Mouse (Mus musculus) CH12.LX (cell line): ENCODE results near the gene Herc3. TPM values are rescaled to one million over a fixed set of nuclear protein-coding genes. Genes with fewer than 3 reads are reported as not detected.

Source experiments
- DNase-seq: peaks from one replicate; pipeline ENCODE4 v3.0.0-alpha.2; 2013; ENCODE audit errors: extremely low read depth
- H3K27ac ChIP-seq: 2 replicates; pipeline ENCODE4 v1.5.1; 2012; ENCODE audit warnings: low read depth, mild to moderate bottlenecking, control low read depth, moderate library complexity; ENCODE audit not compliant: insufficient read depth
- H3K27me3 ChIP-seq: replicated peaks from 2 replicates; pipeline ENCODE3; 2012; ENCODE audit warnings: inconsistent platforms
- H3K36me3 ChIP-seq, 2 experiments: replicated peaks in 1 of 2; 2 replicates each; pipeline versions ENCODE3 to v1.6.1; 2012; ENCODE audit warnings: inconsistent platforms in 1 of 2, low read length in 1 of 2, mild to moderate bottlenecking in 1 of 2, mixed read lengths in 1 of 2, moderate library complexity in 1 of 2; ENCODE audit not compliant: control insufficient read depth in 1 of 2, insufficient read depth in 1 of 2
- H3K4me1 ChIP-seq, 2 experiments: 2 replicates each; pipeline ENCODE4 v1.6.1; 2012; ENCODE audit warnings: inconsistent platforms in 1 of 2, moderate library complexity in 1 of 2; ENCODE audit not compliant: insufficient read depth in 2 of 2, control insufficient read depth in 1 of 2
- H3K4me2 ChIP-seq: 2 replicates; pipeline ENCODE4 v1.6.1; 2012; ENCODE audit warnings: low read depth, mild to moderate bottlenecking, control low read depth; ENCODE audit not compliant: poor library complexity, insufficient read depth, severe bottlenecking
- H3K4me3 ChIP-seq, 3 experiments: fragments of 150-350 bp in 1 of 3; sonication (generic) in 1 of 3; replicated peaks in 1 of 3; 2 replicates each; pipeline versions ENCODE3 to v1.5.1; 2011 to 2012; ENCODE audit warnings: low read depth in 2 of 3, low read length in 2 of 3, mild to moderate bottlenecking in 2 of 3, moderate library complexity in 2 of 3, control low read depth in 1 of 3, improper control_type of control experiment in 1 of 3, inconsistent platforms in 1 of 3, mixed read lengths in 1 of 3; ENCODE audit not compliant: poor library complexity in 1 of 3
- H3K79me2 ChIP-seq: replicated peaks from 2 replicates; pipeline ENCODE4 v1.6.1; 2012; ENCODE audit warnings: mild to moderate bottlenecking, moderate library complexity; ENCODE audit not compliant: control insufficient read depth, poor library complexity, insufficient read depth, severe bottlenecking; ENCODE audit errors: extremely low read depth
- H3K9ac ChIP-seq: 2 replicates; pipeline ENCODE4 v1.6.1; 2012; ENCODE audit warnings: low read depth, mild to moderate bottlenecking, control low read depth, moderate library complexity; ENCODE audit not compliant: insufficient read depth
- H3K9me3 ChIP-seq: replicated peaks from 2 replicates; pipeline ENCODE3; 2012; ENCODE audit warnings: low read length, inconsistent platforms, mixed read lengths
- BHLHE40 ChIP-seq: IDR thresholded peaks from 2 replicates; pipeline ENCODE4 v1.6.1; 2011; ENCODE audit warnings: mild to moderate bottlenecking, low read depth, low read length, improper control_type of control experiment
- CHD1 ChIP-seq: IDR thresholded peaks from 2 replicates; pipeline ENCODE4 v1.6.1; 2012; ENCODE audit warnings: low read depth, low read length, improper control_type of control experiment, inconsistent platforms
- CHD2 ChIP-seq: IDR thresholded peaks from 2 replicates; pipeline ENCODE4 v1.6.1; 2011; ENCODE audit warnings: low read length, improper control_type of control experiment
- CTCF ChIP-seq, 2 experiments: IDR thresholded peaks in 1 of 2; conservative IDR thresholded peaks in 1 of 2; 2 replicates each; pipeline ENCODE4 v1.5.1; 2011 to 2012; ENCODE audit warnings: low read depth in 2 of 2, low read length in 2 of 2, improper control_type of control experiment in 1 of 2, inconsistent platforms in 1 of 2, mild to moderate bottlenecking in 1 of 2, moderate library complexity in 1 of 2
- E2F4 ChIP-seq: IDR thresholded peaks from 2 replicates; pipeline ENCODE4 v1.6.1; 2011; ENCODE audit warnings: low read depth, low read length, improper control_type of control experiment; ENCODE audit not compliant: insufficient replicate concordance
- ELF1 ChIP-seq: IDR thresholded peaks from 2 replicates; pipeline ENCODE4 v1.6.1; 2014; ENCODE audit warnings: low read depth, mild to moderate bottlenecking, inconsistent platforms, low read length, improper control_type of control experiment
- EP300 ChIP-seq: IDR thresholded peaks from 2 replicates; pipeline ENCODE4 v1.6.1; 2011; ENCODE audit warnings: low read length, improper control_type of control experiment
- ETS1 ChIP-seq: conservative IDR thresholded peaks from 2 replicates; pipeline ENCODE4 v1.6.1; 2012; ENCODE audit warnings: low read depth, mild to moderate bottlenecking, inconsistent platforms, low read length, improper control_type of control experiment, moderate library complexity
- GABPA ChIP-seq: IDR thresholded peaks from 2 replicates; pipeline ENCODE4 v1.6.1; 2012; ENCODE audit warnings: low read depth, low read length, improper control_type of control experiment, inconsistent platforms; ENCODE audit not compliant: insufficient replicate concordance
- HCFC1 ChIP-seq: IDR thresholded peaks from 2 replicates; pipeline ENCODE4 v1.6.1; 2012; ENCODE audit warnings: low read depth, mild to moderate bottlenecking, inconsistent platforms, low read length, improper control_type of control experiment
- IRF4 ChIP-seq: IDR thresholded peaks from 2 replicates; pipeline ENCODE4 v1.6.1; 2014; ENCODE audit warnings: low read depth, mild to moderate bottlenecking, inconsistent platforms, low read length, improper control_type of control experiment
- JUN ChIP-seq: IDR thresholded peaks from 2 replicates; pipeline ENCODE4 v1.6.1; 2011; ENCODE audit warnings: low read depth, mild to moderate bottlenecking, low read length, improper control_type of control experiment, moderate library complexity; ENCODE audit not compliant: insufficient read depth
- JUND ChIP-seq: conservative IDR thresholded peaks from 2 replicates; pipeline ENCODE4 v1.6.1; 2011; ENCODE audit warnings: low read depth, low read length, improper control_type of control experiment
- KAT2A ChIP-seq: IDR thresholded peaks from 2 replicates; pipeline ENCODE4 v1.6.1; 2012; ENCODE audit warnings: low read length, improper control_type of control experiment, inconsistent platforms; ENCODE audit not compliant: insufficient replicate concordance
- MAFK ChIP-seq: IDR thresholded peaks from 2 replicates; pipeline ENCODE4 v1.6.1; 2011; ENCODE audit warnings: low read length, improper control_type of control experiment; ENCODE audit not compliant: insufficient replicate concordance
- MAX ChIP-seq: IDR thresholded peaks from 2 replicates; pipeline ENCODE4 v1.6.1; 2011; ENCODE audit warnings: low read length, improper control_type of control experiment
- MAZ ChIP-seq: IDR thresholded peaks from 2 replicates; pipeline ENCODE4 v1.6.1; 2012; ENCODE audit warnings: low read depth, mild to moderate bottlenecking, inconsistent platforms, low read length, improper control_type of control experiment, moderate library complexity
- MXI1 ChIP-seq: IDR thresholded peaks from 2 replicates; pipeline ENCODE4 v1.6.1; 2011; ENCODE audit warnings: mild to moderate bottlenecking, low read depth, low read length, improper control_type of control experiment
- MYC ChIP-seq: IDR thresholded peaks from 2 replicates; pipeline ENCODE4 v1.6.1; 2011; ENCODE audit warnings: low read depth, mild to moderate bottlenecking, improper control_type of control experiment, low read length
- NELFE ChIP-seq: IDR thresholded peaks from 2 replicates; pipeline ENCODE4 v1.6.1; 2011; ENCODE audit warnings: low read depth, low read length, improper control_type of control experiment
- NRF1 ChIP-seq: IDR thresholded peaks from 2 replicates; pipeline ENCODE4 v1.6.1; 2014; ENCODE audit warnings: low read depth, mild to moderate bottlenecking, inconsistent platforms, low read length, improper control_type of control experiment, moderate library complexity
- PAX5 ChIP-seq: IDR thresholded peaks from 2 replicates; pipeline ENCODE4 v1.6.1; 2012; ENCODE audit warnings: low read length, inconsistent platforms, mixed read lengths
- POLR2A ChIP-seq: IDR thresholded peaks from 2 replicates; pipeline ENCODE4 v1.6.1; 2011; ENCODE audit warnings: low read depth, mild to moderate bottlenecking, improper control_type of control experiment, low read length
- POLR2AphosphoS2 ChIP-seq: IDR thresholded peaks from 2 replicates; pipeline ENCODE4 v1.6.1; 2011; ENCODE audit warnings: low read depth, low read length, improper control_type of control experiment
- RAD21 ChIP-seq: IDR thresholded peaks from 2 replicates; pipeline ENCODE4 v1.6.1; 2011; ENCODE audit warnings: low read depth, mild to moderate bottlenecking, low read length, improper control_type of control experiment, moderate library complexity
- RCOR1 ChIP-seq: conservative IDR thresholded peaks from 2 replicates; pipeline ENCODE4 v1.6.1; 2012; ENCODE audit warnings: low read depth, mild to moderate bottlenecking, inconsistent platforms, low read length, improper control_type of control experiment
- SIN3A ChIP-seq: IDR thresholded peaks from 2 replicates; pipeline ENCODE4 v1.6.1; 2012; ENCODE audit warnings: low read length, improper control_type of control experiment, inconsistent platforms
- SMC3 ChIP-seq: IDR thresholded peaks from 2 replicates; pipeline ENCODE4 v1.6.1; 2011; ENCODE audit warnings: low read depth, low read length, improper control_type of control experiment
- TCF12 ChIP-seq: IDR thresholded peaks from 2 replicates; pipeline ENCODE4 v1.6.1; 2014; ENCODE audit warnings: low read depth, mild to moderate bottlenecking, inconsistent platforms, low read length, improper control_type of control experiment
- UBTF ChIP-seq: IDR thresholded peaks from 2 replicates; pipeline ENCODE4 v1.6.1; 2012; ENCODE audit warnings: low read depth, mild to moderate bottlenecking, inconsistent platforms, low read length, improper control_type of control experiment, moderate library complexity
- USF1 ChIP-seq: IDR thresholded peaks from 2 replicates; pipeline ENCODE4 v1.6.1; 2014; ENCODE audit warnings: low read depth, mild to moderate bottlenecking, inconsistent platforms, low read length, improper control_type of control experiment
- USF2 ChIP-seq: conservative IDR thresholded peaks from 2 replicates; pipeline ENCODE4 v1.6.1; 2011; ENCODE audit warnings: low read depth, low read length, improper control_type of control experiment
- ZC3H11A ChIP-seq: IDR thresholded peaks from 2 replicates; pipeline ENCODE4 v1.6.1; 2012; ENCODE audit warnings: low read depth, mild to moderate bottlenecking, inconsistent platforms, low read length, improper control_type of control experiment
- dilution Hi-C: fragments of 300-500 bp; cut with MboI; formaldehyde crosslinking; loops from 2 replicates; pipeline ENCODE4 v1.14.3; 2020; ENCODE audit warnings: low sequenced_read_pairs; ENCODE audit not compliant: extremely low pct_unique_long_range_greater_than_20kb, extremely low pct_ligation_motif_present
- in situ Hi-C: fragments of 300-500 bp; cut with MboI; formaldehyde crosslinking; loops from 3 replicates; pipeline ENCODE4 v1.14.3; 2019; ENCODE audit warnings: low sequenced_read_pairs, low pct_ligation_motif_present, low pct_unique_long_range_greater_than_20kb, mixed read lengths
- polyA plus RNA-seq: library from polyadenylated mRNA; unstranded; fragments of >175 nt; gene quantifications from 2 replicates; pipeline ENCODE4 v1.2.1, GENCODE M21; 2012; ENCODE audit warnings: low read depth; ENCODE audit not compliant: insufficient read length
- total RNA-seq, 2 experiments: library from RNA; depleted of rRNA; stranded (reverse); fragments of 300-350 nt in 1 of 2; fragments of >200 nt in 1 of 2; gene quantifications; 2 replicates each; pipeline ENCODE4 v1.2.3; 2012 to 2014

Herc3 gene
- total and polyA plus RNA-seq, 3 experiments: 15.7 to 19.1 (median 17.8) TPM

DNA sequence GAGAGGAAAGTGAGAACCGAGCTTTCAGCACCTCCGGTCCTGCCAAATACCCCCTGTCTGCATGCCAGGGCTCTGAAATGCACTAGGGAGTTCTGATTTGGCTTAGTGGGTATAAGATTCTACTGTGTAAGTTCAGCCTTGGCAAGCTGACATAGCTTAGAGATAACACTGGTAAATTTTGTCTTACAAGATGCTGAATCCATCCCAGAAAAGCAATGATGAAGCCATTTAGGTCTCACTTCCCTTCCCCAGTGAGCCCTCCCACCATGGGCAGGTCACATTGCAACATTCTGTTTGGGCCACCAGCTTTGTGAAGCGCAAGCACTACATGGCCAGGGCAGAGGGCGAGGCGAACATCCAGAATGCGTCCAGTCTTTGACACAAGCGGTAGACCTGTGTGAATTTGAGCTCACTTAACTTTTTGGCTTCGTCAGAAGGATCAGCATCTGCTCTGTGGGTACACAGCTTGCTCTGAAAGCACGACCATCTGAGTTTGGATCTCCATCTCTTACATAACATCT lies 98.7 kb downstream of the Herc3 start:
- no peaks in the 10 kb centered on the region for H3K79me2 ChIP-seq
- no peak overlapping the region for H3K27ac ChIP-seq
- H3K36me3 ChIP-seq: no peaks in the 10 kb centered on the region
- H3K4me1 ChIP-seq: peaks cover 18 to 49% of the 10 kb centered on the region in 2 experiments
- H3K27me3 ChIP-seq: no peaks in the 10 kb centered on the region
- TF ChIP-seq PAX5: no peak
- no peak for TF ChIP-seq MAZ
- no peak for TF ChIP-seq NELFE
- no peak for TF ChIP-seq MAX
- in situ Hi-C loops: no loop called here
- H3K4me3 ChIP-seq: no peak overlapping the region
- H3K4me2 ChIP-seq: no peak overlapping the region
- H3K9ac ChIP-seq: no peak overlapping the region
- dilution Hi-C loops: no loop called here
- DNase-seq: no peak
- no peaks in the 10 kb centered on the region for H3K9me3 ChIP-seq

DNA sequence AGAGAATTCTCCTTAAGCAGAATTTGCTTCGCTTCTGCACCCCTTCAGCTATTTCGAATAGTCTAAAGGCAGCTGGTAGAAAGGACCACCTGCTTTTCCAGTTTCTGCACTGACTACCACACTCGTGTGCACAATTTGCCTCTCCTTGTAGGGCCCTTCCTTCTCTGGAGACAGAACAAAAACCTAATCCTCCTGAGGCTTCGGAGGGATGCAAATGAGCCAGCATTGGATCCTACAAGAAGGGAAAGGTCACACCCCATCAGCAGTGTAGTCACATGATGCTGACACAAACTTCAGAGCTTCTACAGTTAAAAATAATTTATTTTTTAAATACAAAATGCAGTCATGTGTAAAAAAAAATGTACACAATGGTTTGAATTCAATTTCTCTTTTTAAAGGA lies 99.9 kb downstream of the Herc3 start:
- H3K4me1 ChIP-seq: peaks cover 18 to 49% of the 10 kb centered on the region in 2 experiments
- no peaks in the 10 kb centered on the region for H3K9me3 ChIP-seq
- no peaks in the 10 kb centered on the region for H3K27me3 ChIP-seq
- H3K9ac ChIP-seq: no peak overlapping the region
- H3K27ac ChIP-seq: peak overlapping the region; percentile 20
- 0 out of 2 replicates have a peak overlapping the region, but pooled peaks have one; percentile 38 for H3K4me2 ChIP-seq
- no peak overlapping the region for H3K4me3 ChIP-seq
- no peaks in the 10 kb centered on the region for H3K36me3 ChIP-seq
- H3K79me2 ChIP-seq: no peaks in the 10 kb centered on the region
- in situ Hi-C loops (no loop called here), dilution Hi-C loops (no loop called here)
- DNase-seq: peak; percentile 90
- TF ChIP-seq SIN3A (no peak; the same call in 1 of the 2 replicates), SMC3 (no peak), E2F4 (no peak), RCOR1 (no peak), KAT2A (0 out of 2 replicates have a peak, but pooled peaks have one; percentile 21), USF2 (peak; percentile 76), JUN (no peak), MYC (peak; percentile 30), POLR2AphosphoS2 (no peak), MAZ (no peak), MXI1 (peak; percentile 2; the same call in 1 of the 2 replicates), CHD2 (no peak), JUND (no peak; the same call in 1 of the 2 replicates), PAX5 (no peak), USF1 (peak; percentile 73), TCF12 (peak; percentile 34; the same call in 1 of the 2 replicates), ELF1 (no peak), MAFK (0 out of 2 replicates have a peak, but pooled peaks have one; percentile 50), ETS1 (peak; percentile 74), POLR2A (no peak), IRF4 (peak; percentile 49), BHLHE40 (peak; percentile 84), CTCF (conservative IDR thresholded peaks at IDR 0.05 in 1 of 2, IDR thresholded peaks at IDR 0.05 in 1 of 2; ENCODE audit: low read depth in 2 of 2, low read length in 2 of 2) (no peak), HCFC1 (no peak), NRF1 (no peak), ZC3H11A (no peak), UBTF (no peak), RAD21 (no peak), NELFE (no peak), GABPA (no peak), CHD1 (no peak), EP300 (peak; percentile 54)
